Mouse (Mus musculus): ENCODE data around the gene Maml2.

GRCm38 (mm10) chr9:13465358-13466020 lies 167.7 kb downstream of the Maml2 start:
- TF ChIP-seq CTCF (IDR thresholded peaks at IDR 0.05; ENCODE audit: extremely low read depth, insufficient read depth, low read length) = no peak
- TF ChIP-seq POLR2A (IDR thresholded peaks at IDR 0.05; ENCODE audit: extremely low read depth, insufficient read depth, low read length) = no peak

All from cortical plate, adult 2 months (tissue).